Mouse (Mus musculus) megakaryocyte, embryonic 14.5 days (primary cell): ENCODE data around the gene Zswim1. TPM values are rescaled to one million over a fixed set of nuclear protein-coding genes. Genes with fewer than 3 reads are reported as not detected.
"Not testable (repeated sequence)": the region's sequence is repeated elsewhere in the genome, so short reads cannot be mapped to it uniquely, and the experiment has no call there.

Source experiments
- H3K27me3 ChIP-seq: replicated peaks from 2 replicates; pipeline ENCODE3; 2012; ENCODE audit warnings: inconsistent platforms
- H3K36me3 ChIP-seq: replicated peaks from 2 replicates; pipeline ENCODE3; 2012; ENCODE audit warnings: low read length, inconsistent platforms, mixed read lengths
- H3K4me1 ChIP-seq: 2 replicates; pipeline ENCODE4 v1.6.1; 2012; ENCODE audit warnings: inconsistent platforms
- H3K4me3 ChIP-seq: replicated peaks from 2 replicates; pipeline ENCODE3; 2012; ENCODE audit warnings: moderate library complexity, mild to moderate bottlenecking, inconsistent platforms
- H3K9me3 ChIP-seq: 2 replicates; pipeline ENCODE4 v1.6.1; 2012; ENCODE audit warnings: inconsistent platforms
- FLI1 ChIP-seq: IDR thresholded peaks from 2 replicates; pipeline ENCODE4 v1.6.1; 2012; ENCODE audit warnings: low read length, inconsistent platforms, mixed read lengths
- GATA1 ChIP-seq: IDR thresholded peaks from 3 replicates; pipeline ENCODE4 v1.6.1; 2012; ENCODE audit warnings: mixed read lengths, low read length, inconsistent platforms, borderline replicate concordance
- polyA plus RNA-seq: library from polyadenylated mRNA; stranded (reverse); fragments of >175 nt; gene quantifications from 2 replicates; pipeline ENCODE4 v1.2.3, GENCODE M21; 2012; ENCODE audit warnings: low replicate concordance; ENCODE audit not compliant: insufficient read depth

The Zswim1 gene
- polyA plus RNA-seq, 1 experiment, result 15.6 TPM

GRCm38 (mm10) chr2:164835164-164835563, 12.7 kb downstream of the Zswim1 start:
- peak overlapping the region; percentile 99 for H3K4me3 ChIP-seq
- TF ChIP-seq FLI1 (no peak), GATA1 (no peak)
- H3K36me3 ChIP-seq, result peaks cover 51% of the 10 kb centered on the region
- no peaks in the 10 kb centered on the region for H3K9me3 ChIP-seq
- peaks cover 3% of the 10 kb centered on the region for H3K27me3 ChIP-seq
- H3K4me1 ChIP-seq, result peaks cover 40% of the 10 kb centered on the region

- peaks cover 37% of the 10 kb centered on the region for H3K27me3 ChIP-seq
- TF ChIP-seq FLI1 (no peak), GATA1 (no peak)
- H3K36me3 ChIP-seq, result peaks cover 5% of the 10 kb centered on the region
- no peak overlapping the region for H3K4me3 ChIP-seq
- peaks cover 10% of the 10 kb centered on the region for H3K9me3 ChIP-seq
- H3K4me1 ChIP-seq, result peaks cover 12% of the 10 kb centered on the region
Measured at GRCm38 (mm10) chr2:164845782-164846181, 23.3 kb downstream of the Zswim1 start.

- Histone ChIP-seq H3K9me3 (peaks cover 10% of the 10 kb centered on the region), H3K36me3 (peaks cover 5% of the 10 kb centered on the region), H3K4me1 (peaks cover 18% of the 10 kb centered on the region), H3K4me3 (no peak overlapping the region), H3K27me3 (peaks cover 51% of the 10 kb centered on the region)
- TF ChIP-seq GATA1 (no peak), FLI1 (no peak)
Measured at GRCm38 (mm10) chr2:164850061-164850460, 27.6 kb downstream of the Zswim1 start.

- Histone ChIP-seq H3K27me3 (peaks cover 75% of the 10 kb centered on the region), H3K4me1 (peaks cover 47% of the 10 kb centered on the region)
- H3K4me3 ChIP-seq, H3K36me3 ChIP-seq, H3K9me3 ChIP-seq: not testable (repeated sequence)
Measured at GRCm38 (mm10) chr2:164855572-164855971, 33.1 kb downstream of the Zswim1 start.

- H3K36me3 ChIP-seq, result no peaks in the 10 kb centered on the region
- TF ChIP-seq FLI1 (no peak), GATA1 (no peak)
- H3K27me3 ChIP-seq, result peaks cover 81% of the 10 kb centered on the region
Measured at GRCm38 (mm10) chr2:164856309-164857100, 34.0 kb downstream of the Zswim1 start.

GRCm38 (mm10) chr2:164857101-164857821, 34.8 kb downstream of the Zswim1 start, which contains the start of gene Pltp:
TSS of gene Pltp (minus strand) at chr2:164857711.
- H3K27me3 ChIP-seq, result peaks cover 79% of the 10 kb centered on the region

More at GRCm38 (mm10) chr2:164856309-164857100, 34.0 kb downstream of the Zswim1 start:
- peak overlapping the region; percentile 93 for H3K4me3 ChIP-seq
- no peaks in the 10 kb centered on the region for H3K9me3 ChIP-seq
- H3K4me1 ChIP-seq, result peaks cover 48% of the 10 kb centered on the region

GRCm38 (mm10) chr2:164857842-164858553, 35.5 kb downstream of the Zswim1 start:
- peak overlapping the region; percentile 93 for H3K4me3 ChIP-seq
- H3K4me1 ChIP-seq, result peaks cover 58% of the 10 kb centered on the region
- TF ChIP-seq GATA1 (no peak), FLI1 (no peak)
- peaks cover 75% of the 10 kb centered on the region for H3K27me3 ChIP-seq
- no peaks in the 10 kb centered on the region for H3K9me3 ChIP-seq
- H3K36me3 ChIP-seq, result no peaks in the 10 kb centered on the region

More at GRCm38 (mm10) chr2:164857101-164857821, 34.8 kb downstream of the Zswim1 start, which contains the start of gene Pltp:
- Histone ChIP-seq H3K9me3 (no peaks in the 10 kb centered on the region), H3K36me3 (no peaks in the 10 kb centered on the region), H3K4me3 (peak within 1 kb of the TSS; percentile 93), H3K4me1 (peaks cover 55% of the 10 kb centered on the region)
- no peak for TF ChIP-seq FLI1
- no peak for TF ChIP-seq GATA1

GRCm38 (mm10) chr2:164859155-164859554, 36.7 kb downstream of the Zswim1 start:
- H3K27me3 ChIP-seq, result peaks cover 68% of the 10 kb centered on the region
- peaks cover 3% of the 10 kb centered on the region; the same call in 1 of the 2 replicates for H3K9me3 ChIP-seq
- no peak for TF ChIP-seq GATA1
- TF ChIP-seq FLI1, result no peak
- H3K4me3 ChIP-seq, result no peak overlapping the region
- peaks cover 58% of the 10 kb centered on the region for H3K4me1 ChIP-seq
- H3K36me3 ChIP-seq, result no peaks in the 10 kb centered on the region

GRCm38 (mm10) chr2:164859640-164860432, 37.4 kb downstream of the Zswim1 start:
- TF ChIP-seq GATA1, result no peak
- no peak for TF ChIP-seq FLI1

More at GRCm38 (mm10) chr2:164859640-164860432, 37.4 kb downstream of the Zswim1 start:
- H3K4me1 ChIP-seq, result peaks cover 62% of the 10 kb centered on the region
- H3K9me3 ChIP-seq, result peaks cover 3% of the 10 kb centered on the region; the same call in 1 of the 2 replicates
- H3K27me3 ChIP-seq, result peaks cover 63% of the 10 kb centered on the region
- H3K4me3 ChIP-seq, result no peak overlapping the region
- no peaks in the 10 kb centered on the region for H3K36me3 ChIP-seq
